Comparison of ENCODE assay signal across 8 mouse cellular contexts in genomic region chr11:109361631-109362462, GRCm38 (mm10). TPM values are rescaled to one million over a fixed set of nuclear protein-coding genes. Genes with fewer than 3 reads are reported as not detected.
A peak's percentile ranks its signal among the peaks of the same experiment; 100 is the strongest.
DNase-seq lines count a peak whose midpoint lies in the region; ATAC-seq and TF ChIP-seq lines count a peak whose summit lies in the region.

No protein-coding gene starts in this region.

- ATAC-seq in heart, embryonic 12.5 days (ENCODE audit: insufficient number of reproducible peaks, low FRiP score), result peak; percentile 28; the same call in 1 of the 2 replicates
- ATAC-seq in kidney, postnatal 0 days (replicated peaks; ENCODE audit: low FRiP score, low read depth), result peak; percentile 14; the same call in 1 of the 2 replicates

- peak overlapping the region; percentile 90 for H3K9ac ChIP-seq in heart, embryonic 12.5 days
- peak overlapping the region; percentile 89 for H3K9ac ChIP-seq in kidney, postnatal 0 days (ENCODE audit: low read depth, low read length)

- peak overlapping the region; percentile 63 for H3K27ac ChIP-seq in testis, adult 2 months (ENCODE audit: control insufficient read depth, insufficient read depth, low read depth, low read length)
- H3K27ac ChIP-seq in heart, embryonic 12.5 days (ENCODE audit: poor library complexity, severe bottlenecking), result peak overlapping the region; percentile 93
- H3K27ac ChIP-seq in kidney, postnatal 0 days, result peak overlapping the region; percentile 98

- H3K4me1 ChIP-seq in testis, adult 2 months (ENCODE audit: control insufficient read depth, insufficient read depth, low read length), result peaks cover 11% of the 10 kb centered on the region
- H3K4me1 ChIP-seq in heart, embryonic 12.5 days (replicated peaks), result peaks cover 49% of the 10 kb centered on the region
- H3K4me1 ChIP-seq in kidney, postnatal 0 days (replicated peaks; ENCODE audit: insufficient read depth, low read length), result peaks cover 16% of the 10 kb centered on the region

- 3% methylated on average over 27 of the region's 27 CpGs for WGBS in heart, embryonic 12.5 days
- 5% methylated on average over 27 of the region's 27 CpGs for WGBS in kidney, postnatal 0 days

- 0 out of 2 replicates have a peak, but pooled peaks have one; percentile 7 for TF ChIP-seq POLR2A in testis, adult 2 months (IDR thresholded peaks at IDR 0.05; ENCODE audit: control insufficient read depth, low read depth, low read length)

- no peaks in the 10 kb centered on the region for H3K9me3 ChIP-seq in heart, embryonic 12.5 days (replicated peaks)
- no peaks in the 10 kb centered on the region for H3K9me3 ChIP-seq in kidney, postnatal 0 days (replicated peaks; ENCODE audit: low read length)

- peak overlapping the region; percentile 77 for H3K4me2 ChIP-seq in heart, embryonic 12.5 days
- peak overlapping the region; percentile 61 for H3K4me2 ChIP-seq in kidney, postnatal 0 days (ENCODE audit: low read length)

- no peaks in the 10 kb centered on the region for H3K27me3 ChIP-seq in testis, adult 2 months (ENCODE audit: control insufficient read depth, insufficient read depth, low read length)
- no peaks in the 10 kb centered on the region for H3K27me3 ChIP-seq in heart, embryonic 12.5 days (replicated peaks)
- H3K27me3 ChIP-seq in kidney, postnatal 0 days (ENCODE audit: insufficient read depth, low read length), result no peaks in the 10 kb centered on the region

- no peak for TF ChIP-seq CTCF in testis, adult 2 months (IDR thresholded peaks at IDR 0.05; ENCODE audit: control insufficient read depth, insufficient read depth, insufficient replicate concordance, low read depth, low read length)
- no peak for TF ChIP-seq CTCF in kidney, postnatal 0 days (IDR thresholded peaks at IDR 0.05; ENCODE audit: low read depth)

- H3K36me3 ChIP-seq in testis, adult 2 months (ENCODE audit: control insufficient read depth, insufficient read depth, low read length), result no peaks in the 10 kb centered on the region
- H3K36me3 ChIP-seq in heart, embryonic 12.5 days, result peaks cover 14% of the 10 kb centered on the region
- H3K36me3 ChIP-seq in kidney, postnatal 0 days (ENCODE audit: insufficient read depth, low read length), result peaks cover 4% of the 10 kb centered on the region; the same call in 1 of the 2 replicates

- H3K4me3 ChIP-seq in testis, adult 2 months (ENCODE audit: control insufficient read depth, low read depth, low read length), result peak overlapping the region; percentile 85
- H3K4me3 ChIP-seq in heart, embryonic 12.5 days, result peak overlapping the region; percentile 91
- H3K4me3 ChIP-seq in kidney, postnatal 0 days (replicated peaks; ENCODE audit: low read depth, low read length), result peak overlapping the region; percentile 72

- DNase-seq in testis, postnatal 14 days (ENCODE audit: low spot score), result no peak
- peak; percentile 49 for DNase-seq in embryo, embryonic 11 days
- no peak for DNase-seq in kidney, postnatal 0 days (ENCODE audit: low spot score)
- peak; percentile 25 for DNase-seq in mesoderm, embryonic 11.5 days (ENCODE audit: low read depth, low spot score)
- peak; percentile 34 for DNase-seq in thymus, postnatal 14 days
- no peak for DNase-seq in frontal cortex, adult 2 months (ENCODE audit: extremely low spot score in 1 of 2, low spot score in 1 of 2)

RNA-seq across cellular contexts. Expression of gene Gna13, which starts 0.8 kb away (rescaled TPM):
- polyA plus RNA-seq in testis, adult 2 months (2012; rRNA removed), result 30.3 and 37.7 TPM in 2 replicates
- 21.6 and 27.2 TPM in 2 replicates for polyA plus RNA-seq in heart, embryonic 12.5 days (2016; fragmentation: Nextera tagmentation; extraction: Ambion mirVana)
- polyA plus RNA-seq in kidney, postnatal 0 days (2015; fragmentation: Nextera tagmentation; extraction: Ambion mirVana), result 33.9 and 36.2 TPM in 2 replicates
- 31.8 and 33.0 TPM in 2 replicates for polyA plus RNA-seq in frontal cortex, adult 2 months (2012; rRNA removed)

RNA-seq across cellular contexts. Expression of gene 9930022D16Rik, which starts 51.9 kb away (rescaled TPM):
- not detected in 2 replicates for polyA plus RNA-seq in testis, adult 2 months (2012; rRNA removed)
- polyA plus RNA-seq in heart, embryonic 12.5 days (2016; fragmentation: Nextera tagmentation; extraction: Ambion mirVana), result not detected in 2 replicates
- polyA plus RNA-seq in kidney, postnatal 0 days (2015; fragmentation: Nextera tagmentation; extraction: Ambion mirVana), result 0.04 TPM in 1 of 2 replicates, not detected in the other
- 0.06 TPM in 1 of 2 replicates, not detected in the other for polyA plus RNA-seq in frontal cortex, adult 2 months (2012; rRNA removed)

Comparison
In these comparisons a context has a peak if more than half of its experiments do, and no peak if none do; other contexts are left out.
1. DNase-seq: peak in embryo, embryonic 11 days (single experiment), mesoderm, embryonic 11.5 days (single experiment) and thymus, postnatal 14 days (single experiment); none in testis, postnatal 14 days (single experiment), kidney, postnatal 0 days (single experiment) and frontal cortex, adult 2 months (0 of 2).
2. Peak in every context shown above with its lines, with median percentiles within 50 percentile points of each other: H3K27ac ChIP-seq and H3K4me3 ChIP-seq.